Mouse (Mus musculus) CH12.LX (cell line): ENCODE measurements at regions not wholly inside any gene's neighbourhood (a gene's known extent, or its start where the extent isn't known, plus 50 kb on each side); places are given as distances from the start of the nearest gene placed in this dataset.

Experiments used
- CTCF ChIP-seq, 2 experiments: IDR thresholded peaks in 1 of 2; conservative IDR thresholded peaks in 1 of 2; 2 replicates each; pipeline ENCODE4 v1.5.1; 2011 to 2012; ENCODE audit warnings: low read depth in 2 of 2, low read length in 2 of 2, improper control_type of control experiment in 1 of 2, inconsistent platforms in 1 of 2, mild to moderate bottlenecking in 1 of 2, moderate library complexity in 1 of 2
- E2F4 ChIP-seq: IDR thresholded peaks from 2 replicates; pipeline ENCODE4 v1.6.1; 2011; ENCODE audit warnings: low read depth, low read length, improper control_type of control experiment; ENCODE audit not compliant: insufficient replicate concordance
- IRF4 ChIP-seq: IDR thresholded peaks from 2 replicates; pipeline ENCODE4 v1.6.1; 2014; ENCODE audit warnings: low read depth, mild to moderate bottlenecking, inconsistent platforms, low read length, improper control_type of control experiment
- NELFE ChIP-seq: IDR thresholded peaks from 2 replicates; pipeline ENCODE4 v1.6.1; 2011; ENCODE audit warnings: low read depth, low read length, improper control_type of control experiment
- POLR2A ChIP-seq: IDR thresholded peaks from 2 replicates; pipeline ENCODE4 v1.6.1; 2011; ENCODE audit warnings: low read depth, mild to moderate bottlenecking, improper control_type of control experiment, low read length
- POLR2AphosphoS2 ChIP-seq: IDR thresholded peaks from 2 replicates; pipeline ENCODE4 v1.6.1; 2011; ENCODE audit warnings: low read depth, low read length, improper control_type of control experiment
- TCF12 ChIP-seq: IDR thresholded peaks from 2 replicates; pipeline ENCODE4 v1.6.1; 2014; ENCODE audit warnings: low read depth, mild to moderate bottlenecking, inconsistent platforms, low read length, improper control_type of control experiment
- UBTF ChIP-seq: IDR thresholded peaks from 2 replicates; pipeline ENCODE4 v1.6.1; 2012; ENCODE audit warnings: low read depth, mild to moderate bottlenecking, inconsistent platforms, low read length, improper control_type of control experiment, moderate library complexity

DNA sequence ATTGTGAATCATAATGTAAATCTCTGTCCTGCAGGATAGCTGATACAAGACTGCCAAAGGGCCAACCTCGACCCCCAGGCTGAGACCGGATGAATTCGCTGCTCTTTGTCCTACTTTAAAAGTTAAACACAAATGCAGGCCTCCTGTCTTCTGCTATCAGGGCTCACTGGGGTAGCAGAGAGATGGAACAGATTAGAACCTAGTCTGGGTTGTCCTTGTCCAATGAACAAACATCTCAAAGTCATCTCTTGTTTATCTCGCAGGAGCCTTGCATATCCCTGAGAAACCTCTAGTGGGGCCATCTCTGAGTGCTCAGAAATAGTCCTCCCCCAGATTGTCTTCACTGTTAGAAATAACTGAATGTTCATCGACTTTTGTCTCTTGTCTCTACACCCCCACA, 161.0 kb upstream of the Cited2 start:
- no peak for TF ChIP-seq E2F4
- TF ChIP-seq UBTF: no peak
- TF ChIP-seq CTCF (conservative IDR thresholded peaks at IDR 0.05 in 1 of 2, IDR thresholded peaks at IDR 0.05 in 1 of 2; ENCODE audit: low read depth in 2 of 2, low read length in 2 of 2): no peak
- no peak for TF ChIP-seq POLR2A
- TF ChIP-seq NELFE: no peak
- TF ChIP-seq TCF12: no peak
- no peak for TF ChIP-seq IRF4
- no peak for TF ChIP-seq POLR2AphosphoS2
